Mouse (Mus musculus) layer of hippocampus, adult 9-10 months (tissue): ENCODE measurements at regions not wholly inside any gene's neighbourhood (a gene's known extent, or its start where the extent isn't known, plus 50 kb on each side); places are given as distances from the start of the nearest gene placed in this dataset.

Experiments
- DNase-seq: peaks from one replicate; pipeline ENCODE4 v3.0.0; 2022; ENCODE audit warnings: low spot score

DNA sequence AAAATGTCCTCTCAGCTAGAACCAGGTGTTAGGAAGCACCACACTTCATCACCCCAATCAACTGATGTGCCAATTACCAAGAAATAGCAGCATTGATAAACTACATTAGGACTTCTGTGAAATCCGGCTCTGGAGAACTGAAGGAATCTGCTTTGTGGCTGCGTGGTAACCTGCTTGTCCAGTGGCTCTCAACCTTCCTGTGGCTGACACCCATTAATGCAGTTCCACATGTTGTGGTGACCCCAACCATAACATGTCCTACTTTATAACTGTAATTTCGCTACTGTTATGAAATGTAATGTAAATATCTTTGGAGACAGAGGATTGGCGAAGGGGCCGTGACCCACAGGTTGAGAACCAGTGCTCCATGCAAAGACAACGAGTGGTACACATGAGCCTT, 136.7 kb downstream of the Gm11011 start:
- DNase-seq: no peak

DNA sequence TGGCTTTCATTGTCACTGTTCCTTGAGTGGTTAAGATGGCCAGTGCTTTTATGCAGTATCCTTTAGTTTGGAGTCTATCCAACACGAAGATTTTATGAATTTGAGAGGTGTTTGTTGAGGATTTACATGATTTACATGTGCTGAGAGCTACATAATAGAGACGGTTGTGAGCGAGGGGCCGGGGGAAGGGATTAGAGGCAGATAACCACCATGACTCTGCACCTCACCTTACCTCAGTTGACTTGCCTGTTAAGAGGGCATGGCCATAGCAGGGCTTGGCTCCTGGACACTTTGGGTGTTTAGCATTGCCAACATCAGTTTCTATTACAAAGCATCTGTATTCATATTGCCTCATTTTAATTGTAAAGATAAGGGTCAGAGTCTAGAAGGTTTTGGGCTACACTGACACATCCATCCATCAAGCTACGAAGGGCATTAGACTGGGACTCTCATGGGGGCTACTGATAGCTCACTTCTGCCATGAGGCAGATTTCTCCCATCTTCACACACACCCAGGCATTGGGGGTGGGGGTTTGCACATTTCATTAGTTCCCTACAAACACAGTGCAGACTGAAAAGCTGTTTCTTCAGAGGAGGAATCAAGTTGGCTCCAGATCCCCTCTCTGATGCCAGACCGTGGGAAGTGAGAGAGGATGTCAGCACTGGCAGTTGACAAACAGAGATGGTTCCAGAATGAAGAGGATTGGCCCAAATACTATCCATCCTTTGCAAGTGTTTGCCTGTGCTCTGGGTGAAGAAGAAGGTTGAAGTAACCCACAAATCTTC, 139.9 kb downstream of the Gm11011 start:
- DNase-seq: peak; percentile 38

DNA sequence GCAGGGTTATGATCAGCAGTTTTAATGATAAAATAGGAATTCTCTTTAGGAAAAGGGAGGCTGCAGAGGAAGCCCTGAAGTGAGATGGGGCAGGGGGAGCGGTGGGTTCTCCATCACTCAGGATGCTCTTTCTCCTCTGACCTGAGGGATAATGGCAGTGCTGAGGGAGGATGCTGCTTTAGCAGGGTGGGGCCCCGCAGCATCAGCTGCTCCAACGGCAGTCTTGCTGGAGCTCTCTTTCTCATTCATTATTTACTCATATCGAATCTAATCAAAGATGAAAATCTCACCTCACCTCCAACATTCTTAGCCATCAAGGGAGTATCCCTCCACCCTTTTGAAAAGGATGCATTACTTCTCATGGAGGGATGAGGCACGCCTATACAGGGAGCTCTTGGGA, 141.7 kb downstream of the Gm11011 start:
- DNase-seq: no peak

DNA sequence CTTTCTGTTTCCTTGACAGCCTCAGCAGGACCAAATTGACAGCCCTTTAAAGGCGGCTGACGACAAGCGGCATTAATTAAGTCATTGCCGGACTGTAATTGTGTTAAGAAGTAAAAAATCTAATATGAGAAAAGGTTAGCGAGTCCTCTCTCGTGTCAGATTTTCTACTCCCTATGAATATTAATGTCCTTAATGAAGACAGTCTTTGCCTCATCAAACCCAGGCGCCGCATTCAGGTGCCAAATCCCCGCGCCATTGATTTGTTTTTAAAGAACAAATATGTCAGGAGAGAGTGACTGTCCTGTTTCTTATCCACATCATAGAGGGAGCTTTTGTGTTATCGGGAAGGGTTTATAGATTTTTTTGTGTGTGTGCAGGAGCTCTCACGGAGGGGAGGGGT, 142.2 kb downstream of the Gm11011 start:
- DNase-seq: no peak

DNA sequence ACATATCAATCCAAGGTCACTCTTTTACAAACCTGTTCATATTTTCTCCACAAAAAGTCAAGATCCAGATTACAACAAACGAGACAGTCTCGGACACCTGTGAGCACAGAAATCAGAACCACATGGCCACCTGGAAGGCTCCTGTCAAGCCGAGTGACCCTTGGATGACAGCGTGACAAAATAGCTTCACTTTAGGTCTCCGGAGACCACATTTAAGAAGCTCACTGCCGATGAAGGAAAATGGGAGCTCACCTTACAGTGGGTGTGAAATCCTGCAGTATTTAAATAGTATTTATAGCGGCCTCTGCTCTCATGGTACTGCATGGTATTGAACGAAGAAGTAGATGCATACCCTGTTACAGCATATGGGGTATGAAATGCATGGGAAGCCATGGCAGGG, 144.3 kb downstream of the Gm11011 start:
- no peak for DNase-seq

DNA sequence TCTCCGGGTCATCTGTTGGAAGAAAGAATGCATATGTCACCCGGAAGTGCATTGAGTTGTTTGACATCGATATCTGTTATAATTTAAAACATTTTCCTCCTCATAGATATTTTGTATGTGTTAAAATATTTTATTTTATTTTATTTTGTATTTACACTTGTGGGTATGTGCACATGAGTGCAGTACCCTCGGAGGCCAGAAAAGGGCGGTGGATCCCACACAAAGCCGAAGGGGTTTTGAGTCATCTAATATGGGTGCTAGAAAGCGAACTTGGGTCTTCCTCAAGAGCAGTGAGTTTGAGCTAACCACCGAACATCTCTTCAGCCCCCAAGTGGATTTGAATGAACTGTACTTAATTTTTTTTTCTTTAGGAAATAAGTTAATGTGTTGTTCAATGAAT, 156.0 kb downstream of the Gm11011 start:
- no peak for DNase-seq

DNA sequence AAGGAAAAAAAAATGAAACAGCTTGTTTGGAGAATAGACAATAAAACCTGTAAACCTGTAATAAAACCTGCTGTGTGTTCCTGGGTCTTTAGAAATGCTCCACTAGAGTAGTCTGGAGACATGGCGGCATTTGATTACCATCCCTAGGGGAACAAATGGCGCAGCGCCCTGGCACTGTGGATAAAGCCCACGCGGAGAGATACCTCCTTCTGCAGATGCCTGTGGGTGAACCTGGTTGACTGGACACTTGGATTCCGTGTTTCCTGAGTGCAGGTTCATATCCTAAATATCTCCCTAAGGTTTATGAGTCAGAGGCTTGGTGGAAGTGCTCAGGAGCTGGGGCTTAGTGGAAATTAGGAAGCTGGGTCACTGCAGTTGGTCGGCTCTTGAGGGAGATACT, 158.1 kb downstream of the Gm11011 start:
- DNase-seq: no peak

DNA sequence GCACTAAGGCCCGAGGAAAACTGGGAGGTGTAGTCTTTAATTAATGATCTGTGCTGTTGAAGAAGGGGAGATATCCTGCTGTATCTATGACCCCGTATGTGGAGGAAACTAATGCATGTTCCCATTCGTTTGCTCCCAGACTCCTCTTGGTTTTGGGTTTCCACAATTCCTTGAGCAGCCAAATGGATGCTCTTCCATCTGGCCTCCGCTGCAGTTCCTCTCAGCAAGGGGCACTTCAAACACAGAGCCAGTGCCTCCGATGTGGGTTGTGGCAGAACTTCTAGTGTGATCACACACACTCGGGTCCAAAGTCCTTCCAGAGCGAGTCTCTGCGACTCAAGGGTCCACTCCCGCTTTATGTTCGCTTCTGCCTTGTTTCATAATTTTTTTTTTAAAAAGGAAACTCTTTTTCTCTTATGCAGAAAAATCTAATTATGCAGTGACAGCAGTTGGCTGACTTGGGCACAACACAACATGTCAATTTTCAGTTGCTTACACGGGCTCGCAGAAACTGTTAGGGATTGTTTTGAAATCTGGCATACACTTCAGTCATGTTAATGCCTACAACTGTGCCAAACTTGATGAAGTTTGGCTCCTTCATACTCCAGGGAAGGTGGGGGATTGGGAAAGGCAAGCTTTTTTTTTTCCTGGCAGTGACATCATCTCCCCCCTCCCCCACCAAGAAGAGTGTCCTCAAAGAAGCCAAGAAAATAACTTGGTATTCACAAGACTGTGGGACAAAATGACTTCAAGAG, 163.2 kb downstream of the Gm11011 start:
- no peak for DNase-seq

DNA sequence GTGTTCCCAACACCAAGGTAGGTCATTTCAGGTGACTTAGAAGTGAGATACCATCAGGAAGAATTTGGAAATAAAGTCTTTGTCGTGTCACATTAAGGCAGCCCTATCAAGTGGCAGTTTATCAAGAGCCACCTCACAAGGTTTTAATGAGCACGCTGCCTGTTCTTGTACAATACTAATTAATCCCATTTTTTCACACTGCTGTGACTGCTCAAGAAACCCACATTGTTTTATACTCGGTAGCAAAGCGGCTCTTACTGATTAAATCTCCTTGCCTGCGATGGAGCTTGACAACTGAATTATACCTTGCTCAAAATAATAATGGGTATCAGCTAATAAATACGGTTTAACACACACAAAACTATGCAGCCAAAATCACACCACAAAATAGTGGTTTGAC, 175.2 kb downstream of the Gm11011 start:
- DNase-seq: no peak

DNA sequence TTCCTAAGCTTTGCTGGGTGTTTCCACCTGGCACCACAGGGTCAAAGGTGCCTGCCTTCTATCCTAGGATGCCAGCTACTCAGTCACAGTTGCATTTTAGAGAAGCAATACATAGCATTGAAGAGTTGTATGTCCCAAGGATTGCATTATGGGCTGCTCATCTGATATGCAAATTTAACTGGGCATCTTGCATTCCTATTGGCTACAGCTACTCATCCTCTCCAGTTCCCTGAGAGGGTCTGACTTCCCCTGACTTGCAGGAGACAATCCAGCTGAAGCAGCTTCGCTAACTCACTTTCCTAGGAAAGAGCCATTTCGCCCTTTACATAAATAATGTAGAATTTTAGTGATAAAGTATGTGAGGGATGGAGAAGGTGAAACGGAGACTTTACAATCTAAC, 177.5 kb downstream of the Gm11011 start:
- no peak for DNase-seq

DNA sequence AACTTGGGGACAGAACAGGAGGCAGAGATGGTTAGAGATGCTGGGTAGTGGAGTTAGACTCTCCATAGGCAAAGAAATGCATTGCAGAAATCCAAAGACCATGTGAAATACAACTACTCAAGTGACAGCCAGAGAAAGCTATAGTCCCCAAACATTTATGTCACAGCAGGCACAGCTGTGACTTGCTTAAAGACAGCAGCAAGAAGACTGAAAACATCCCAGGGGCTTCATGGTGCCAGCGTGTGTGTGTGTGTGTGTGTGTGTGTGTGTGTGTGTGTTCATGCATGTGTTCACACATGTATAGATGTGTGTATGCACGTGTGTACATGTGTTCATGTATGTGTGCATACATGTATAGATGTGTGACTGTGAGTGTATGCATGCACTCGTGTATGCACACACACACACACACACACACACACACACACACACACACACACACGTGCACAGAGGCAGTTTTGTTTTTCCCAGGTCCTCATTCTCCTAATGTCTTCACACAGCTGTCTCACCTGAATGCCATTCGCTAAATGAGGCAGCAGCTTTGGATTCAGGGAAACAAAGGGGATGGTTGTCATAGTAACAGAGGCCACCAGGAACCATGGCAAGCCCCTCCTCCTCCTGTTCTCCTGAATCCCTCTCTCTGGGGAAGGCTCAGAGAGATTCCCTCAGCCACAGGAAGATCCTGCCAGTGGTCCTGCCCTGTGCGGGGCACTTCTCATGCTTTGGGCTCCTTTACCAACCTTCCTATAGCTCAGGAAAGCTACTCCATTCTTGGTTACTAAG, 182.4 kb downstream of the Gm11011 start:
- no peak for DNase-seq

DNA sequence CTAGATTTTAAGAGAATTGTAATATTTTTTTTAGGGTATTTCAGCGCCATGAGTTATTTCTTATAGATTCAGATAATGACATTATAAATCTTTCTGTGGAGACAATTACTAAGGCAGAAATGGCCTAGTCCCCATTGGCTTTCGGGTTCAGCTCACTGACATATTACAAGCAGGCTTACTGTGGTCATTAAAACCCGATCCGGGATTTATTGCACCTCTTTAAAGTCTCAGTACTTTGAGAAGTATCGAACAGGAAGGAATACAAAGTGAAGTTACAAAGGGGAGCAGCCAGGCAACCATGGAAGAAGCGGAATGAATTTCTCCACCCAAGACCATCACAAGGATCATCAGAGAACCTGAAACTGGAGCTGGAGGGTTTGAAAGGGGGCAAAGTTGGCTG, 189.8 kb downstream of the Gm11011 start:
- DNase-seq: no peak

DNA sequence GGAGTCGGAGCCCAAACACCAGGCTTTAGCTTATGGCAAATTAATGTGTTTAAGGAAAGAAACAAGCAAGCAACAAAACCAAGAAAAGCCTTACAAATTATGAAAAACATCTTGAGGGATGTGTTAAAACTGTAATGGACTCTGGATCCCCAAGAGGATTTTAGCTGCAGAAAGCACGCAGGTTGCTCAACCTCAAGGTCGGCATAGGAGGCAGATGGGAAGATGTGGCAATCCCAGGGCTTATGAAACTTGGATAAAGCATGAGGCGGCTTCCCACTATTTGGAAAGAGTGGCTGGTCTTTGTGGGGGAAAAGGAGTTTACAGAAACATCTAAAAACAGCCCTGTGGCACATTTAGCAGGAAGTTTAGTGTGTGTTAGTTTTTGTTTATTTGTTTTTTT, 190.5 kb downstream of the Gm11011 start:
- no peak for DNase-seq

DNA sequence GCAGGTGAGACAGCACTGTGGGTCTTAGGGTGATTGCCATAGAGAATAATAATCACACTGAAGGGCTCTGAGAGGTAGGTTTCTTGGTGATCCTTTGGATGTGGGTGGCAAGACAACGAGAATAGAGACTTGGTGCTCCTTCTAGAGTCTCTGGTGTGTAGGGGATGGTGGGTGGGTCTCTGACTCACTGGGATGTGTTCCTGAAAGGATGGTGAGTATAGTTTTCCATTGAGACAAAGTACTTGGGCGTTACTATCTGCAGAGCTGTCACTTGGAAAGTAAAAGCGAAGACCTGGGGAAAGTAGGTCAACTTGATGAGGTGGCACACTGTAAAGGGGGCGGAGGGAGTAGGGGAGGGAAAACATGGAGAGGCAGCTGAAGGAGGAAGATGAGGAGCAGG, 191.3 kb downstream of the Gm11011 start:
- DNase-seq: no peak

DNA sequence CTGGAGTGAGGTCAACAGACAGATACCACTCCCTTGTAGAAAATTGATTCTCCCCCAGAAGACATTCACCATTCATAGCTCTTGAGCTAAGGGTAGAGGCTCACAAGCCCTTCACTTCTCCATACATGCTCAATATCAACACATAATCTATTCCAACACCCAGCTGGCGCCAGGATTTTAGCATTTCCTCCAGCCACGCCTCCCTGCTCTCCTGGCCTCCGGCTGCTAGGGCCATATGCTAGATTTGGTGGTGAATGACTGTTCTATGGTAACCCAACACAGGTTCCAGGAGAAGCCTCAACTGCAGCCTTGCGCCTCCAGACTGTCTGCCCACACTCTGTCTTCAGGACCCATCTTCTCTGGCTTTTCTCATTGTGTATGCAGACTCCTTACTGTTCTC, 197.9 kb downstream of the Gm11011 start:
- no peak for DNase-seq

DNA sequence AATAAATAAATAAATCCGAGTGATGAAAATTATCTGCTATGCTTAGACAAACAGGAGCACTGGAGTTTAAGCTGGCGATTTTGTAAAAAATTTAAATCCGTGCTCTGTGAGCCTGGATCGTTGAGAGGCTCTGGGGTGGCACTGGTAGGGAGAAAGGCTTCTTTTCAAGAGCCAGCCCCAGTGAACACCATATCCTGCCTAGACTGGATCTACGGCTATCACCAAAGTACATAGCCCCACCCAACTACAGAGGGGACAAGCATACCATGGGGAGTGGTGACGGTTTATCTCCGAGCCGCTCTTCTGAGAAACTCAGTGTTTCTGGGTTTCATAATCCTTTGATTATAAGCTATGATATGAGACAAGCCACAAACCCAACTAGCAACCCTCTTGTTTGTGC, 199.0 kb downstream of the Gm11011 start:
- DNase-seq: no peak

DNA sequence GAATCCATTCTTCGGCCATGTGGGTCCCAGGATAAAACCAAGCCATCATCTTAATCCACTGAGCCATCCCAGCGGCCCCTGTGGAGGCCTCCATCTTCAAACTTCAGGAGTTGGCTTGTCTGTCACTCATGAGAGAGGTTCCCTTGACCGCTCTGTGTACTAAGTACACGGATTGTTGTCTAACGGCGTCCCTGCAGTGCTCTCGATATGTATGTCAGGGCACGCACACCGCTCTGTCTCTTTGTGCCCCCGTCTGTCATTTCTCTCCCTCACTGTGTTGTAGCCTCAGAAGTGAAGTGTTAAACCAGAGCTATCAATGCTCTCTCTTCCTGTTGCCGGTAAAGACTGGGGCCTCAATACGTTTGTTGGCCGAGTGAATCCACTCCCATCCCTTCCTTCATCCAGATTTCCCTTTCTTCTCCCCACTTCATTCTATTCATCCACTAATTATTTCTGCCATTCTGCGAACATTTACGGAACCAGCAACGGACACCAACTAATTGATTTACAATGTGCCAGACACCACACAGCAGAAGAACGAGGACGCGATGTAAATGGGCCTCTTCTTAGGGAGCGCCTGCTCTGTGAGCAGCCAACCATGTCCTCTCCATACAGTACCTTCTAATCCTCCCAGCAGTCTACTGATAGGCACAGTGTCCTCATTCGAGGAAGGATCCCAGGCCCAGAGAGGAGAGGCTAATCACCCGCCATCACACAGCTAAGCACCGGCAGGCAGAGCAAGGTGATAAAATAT, 199.6 kb downstream of the Gm11011 start:
- no peak for DNase-seq

DNA sequence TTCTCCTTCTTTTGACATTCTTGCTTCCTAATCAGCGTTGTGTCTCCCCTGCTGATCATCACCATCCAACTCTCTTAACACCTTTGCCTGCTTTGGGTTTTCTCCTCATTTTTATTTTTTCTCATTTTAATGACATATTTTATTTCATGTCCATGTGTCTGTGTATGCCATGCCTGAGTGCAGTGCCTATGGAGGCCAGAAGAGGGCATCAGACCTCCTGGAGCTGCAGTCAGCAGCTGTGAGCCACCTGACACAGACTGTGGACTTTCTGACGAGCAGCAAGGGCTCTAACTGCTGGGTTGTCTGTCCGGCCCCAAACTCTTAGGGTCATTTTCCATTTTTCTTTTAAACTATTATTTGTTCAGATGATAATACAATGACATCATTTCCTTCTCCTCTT, 203.8 kb downstream of the Gm11011 start:
- DNase-seq: no peak

DNA sequence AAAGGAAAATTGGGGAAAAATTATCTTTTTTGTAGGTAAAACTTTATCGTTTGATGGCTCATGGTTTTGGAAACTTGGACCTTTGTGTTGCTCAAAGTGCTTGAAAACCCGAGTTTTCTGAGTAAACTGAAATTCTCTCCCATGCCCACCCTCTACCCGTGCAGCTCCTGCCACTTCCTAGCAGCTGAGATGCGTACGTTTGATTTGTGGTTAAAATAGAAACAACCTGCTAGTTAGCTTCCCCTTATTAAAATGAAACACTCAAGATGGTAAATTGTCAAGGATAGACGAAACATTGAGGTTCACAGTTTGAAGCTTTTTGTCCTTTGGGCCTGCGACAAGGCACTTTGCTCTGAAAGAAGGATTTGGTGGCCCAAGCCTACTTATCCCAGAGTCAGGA, 214.5 kb downstream of the Gm11011 start:
- DNase-seq: no peak

DNA sequence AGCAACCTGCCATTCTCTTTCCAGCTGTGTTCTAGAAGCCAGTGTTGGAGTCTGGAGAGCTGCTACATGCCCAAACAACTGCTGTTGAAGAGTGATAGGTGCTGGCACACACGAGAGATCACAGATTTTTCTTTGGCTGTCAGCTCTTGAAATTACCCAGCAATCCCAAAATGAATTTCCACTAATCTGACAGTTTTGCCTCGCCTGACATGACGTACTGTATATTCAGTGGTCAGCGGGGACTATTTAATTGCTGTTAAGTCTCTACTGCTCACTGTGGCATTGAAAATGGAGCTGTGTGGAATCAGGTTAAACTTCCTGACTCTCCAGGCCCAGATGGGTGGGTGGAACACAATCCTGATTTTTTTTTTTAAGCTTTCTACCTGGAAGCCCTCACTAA, 222.5 kb downstream of the Gm11011 start:
- DNase-seq: no peak

DNA sequence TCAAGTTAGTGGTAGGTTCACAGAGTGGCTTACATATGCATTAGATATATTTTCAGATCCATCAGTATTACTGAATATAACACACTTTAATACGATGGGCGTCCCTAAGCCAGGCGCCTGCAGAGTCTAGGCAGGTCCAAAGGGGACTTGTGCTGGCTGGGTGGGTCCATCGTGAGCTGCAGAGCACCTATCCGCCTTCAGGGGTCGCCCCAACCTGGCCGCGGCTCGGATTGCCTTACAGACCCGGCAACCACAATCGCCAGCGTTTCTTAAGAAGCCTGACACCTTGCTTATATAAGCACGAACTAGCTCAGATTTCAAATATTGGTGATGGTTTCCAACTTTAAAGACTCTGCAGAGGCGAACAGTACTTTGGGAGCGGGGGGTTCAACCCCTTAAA, 227.3 kb downstream of the Gm11011 start:
- no peak for DNase-seq

DNA sequence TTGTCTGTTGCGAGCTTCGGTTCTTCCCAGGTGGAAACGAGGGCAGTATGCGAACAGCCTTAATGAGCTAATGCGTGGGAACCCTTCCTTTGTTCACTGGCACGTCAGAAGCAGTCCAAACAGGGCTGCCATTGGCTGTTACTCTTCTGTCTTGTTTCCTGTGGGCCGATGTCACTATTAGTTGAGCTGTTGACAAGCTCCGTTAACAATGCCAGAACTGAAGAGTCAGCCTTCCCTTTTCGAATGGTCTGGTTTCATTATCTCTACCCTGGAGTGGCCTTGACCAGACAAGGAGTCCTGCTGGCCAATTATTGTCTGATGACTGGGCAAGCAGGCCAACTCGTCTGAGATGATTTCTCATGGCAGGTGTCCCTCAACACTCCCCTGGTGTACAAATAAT, 230.1 kb downstream of the Gm11011 start:
- no peak for DNase-seq
